ENCODE assay signal across 8 mouse cellular contexts in the genomic region with DNA sequence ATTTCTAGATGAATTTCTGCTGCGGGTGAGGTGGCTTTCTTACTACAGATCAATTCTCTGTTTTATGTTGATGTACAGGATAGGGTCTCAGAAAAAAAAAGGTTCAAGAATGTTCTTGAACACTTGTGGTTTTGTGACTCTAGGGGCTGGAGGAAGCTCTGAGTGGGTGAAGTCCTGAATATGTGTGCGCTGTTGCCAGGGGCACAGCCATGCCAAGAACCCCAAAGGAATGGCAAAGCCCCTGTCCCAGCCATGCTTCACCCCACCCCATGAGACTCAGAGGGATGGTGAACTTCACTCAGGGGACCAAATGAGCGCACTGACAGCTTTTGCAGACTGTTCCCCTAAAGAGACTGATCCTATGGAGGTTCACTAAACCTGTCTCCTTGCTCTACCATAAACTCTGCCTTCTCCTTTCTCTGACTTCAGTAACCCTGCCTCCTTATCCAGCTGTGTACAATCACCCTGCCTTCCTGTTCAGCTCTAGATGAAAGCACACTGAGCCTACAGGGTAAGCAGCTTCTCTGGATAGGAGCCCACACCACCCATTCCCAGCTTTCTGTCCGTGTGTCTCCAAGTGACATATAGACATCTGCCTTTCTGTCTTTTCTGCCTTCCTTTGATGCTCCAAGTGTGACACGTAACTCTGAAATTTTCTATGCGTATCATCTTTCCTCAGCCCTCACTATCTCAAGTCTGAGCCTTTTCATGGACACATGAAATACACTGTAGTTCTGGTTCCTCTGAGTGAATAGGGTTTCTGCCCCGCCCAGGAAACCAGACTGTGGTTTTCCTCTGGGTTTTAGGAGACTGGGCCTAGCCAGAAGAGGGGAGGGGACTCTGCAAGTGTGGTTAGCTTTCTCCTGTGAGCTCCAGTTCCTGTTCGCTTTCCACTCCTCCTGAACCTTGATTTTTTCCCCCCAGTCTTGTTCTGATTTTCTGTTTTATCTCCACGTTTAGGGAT.
DNase-seq lines count a peak whose midpoint lies in the region; ATAC-seq lines count a peak whose summit lies in the region.

No protein-coding gene starts in this region.

- no peaks in the 10 kb centered on the region for H3K9me3 ChIP-seq in embryonic facial prominence, embryonic 13.5 days
- H3K9me3 ChIP-seq in embryonic facial prominence, embryonic 10.5 days: no peaks in the 10 kb centered on the region
- H3K9me3 ChIP-seq in forebrain, embryonic 11.5 days (ENCODE audit: control insufficient read depth, low read length): no peaks in the 10 kb centered on the region

- no peak for DNase-seq in embryonic facial prominence, embryonic 10.5 days (ENCODE audit: low spot score)
- DNase-seq in 3T3-L1 (ENCODE audit: low read depth, low spot score): peak; percentile 87
- DNase-seq in heart, adult 9 months (ENCODE audit: low spot score in 2 of 2): peak; percentile 58
- DNase-seq in lung, postnatal 36 days: peak; percentile 71
- DNase-seq in forebrain, embryonic 11.5 days (ENCODE audit: low spot score): no peak
- DNase-seq in embryo, embryonic 10.5 days (ENCODE audit: low spot score): no peak
- no peak for DNase-seq in yolk sac, embryonic 10.5 days (ENCODE audit: low spot score)

- no peaks in the 10 kb centered on the region for H3K36me3 ChIP-seq in embryonic facial prominence, embryonic 13.5 days
- no peaks in the 10 kb centered on the region for H3K36me3 ChIP-seq in embryonic facial prominence, embryonic 10.5 days (replicated peaks)
- no peaks in the 10 kb centered on the region for H3K36me3 ChIP-seq in forebrain, embryonic 11.5 days (ENCODE audit: control insufficient read depth, insufficient read depth, low read length)

- H3K9ac ChIP-seq in embryonic facial prominence, embryonic 13.5 days: no peak overlapping the region
- no peak overlapping the region for H3K9ac ChIP-seq in forebrain, embryonic 11.5 days (ENCODE audit: low read length)

- H3K4me2 ChIP-seq in embryonic facial prominence, embryonic 13.5 days: 0 out of 2 replicates have a peak overlapping the region, but pooled peaks have one; percentile 5
- no peak overlapping the region for H3K4me2 ChIP-seq in forebrain, embryonic 11.5 days (ENCODE audit: low read depth, low read length, severe bottlenecking)

- H3K4me3 ChIP-seq in embryonic facial prominence, embryonic 13.5 days: no peak overlapping the region
- no peak overlapping the region for H3K4me3 ChIP-seq in embryonic facial prominence, embryonic 10.5 days
- no peak overlapping the region for H3K4me3 ChIP-seq in forebrain, embryonic 11.5 days (ENCODE audit: low read depth, low read length)

- WGBS in embryonic facial prominence, embryonic 13.5 days: 58% methylated on average over 9 of the region's 9 CpGs
- WGBS in embryonic facial prominence, embryonic 10.5 days: 84% methylated on average over 9 of the region's 9 CpGs
- 90% methylated on average over 9 of the region's 9 CpGs for WGBS in forebrain, embryonic 11.5 days

- ATAC-seq in embryonic facial prominence, embryonic 13.5 days (ENCODE audit: insufficient number of reproducible peaks, insufficient read depth, low FRiP score, low TSS enrichment, low read depth): 0 out of 2 replicates have a peak, but pooled peaks have one; percentile 48
- no peak for ATAC-seq in forebrain, embryonic 11.5 days (replicated peaks; ENCODE audit: low FRiP score)

- H3K4me1 ChIP-seq in embryonic facial prominence, embryonic 13.5 days: peaks cover 14% of the 10 kb centered on the region
- H3K4me1 ChIP-seq in embryonic facial prominence, embryonic 10.5 days: peaks cover 8% of the 10 kb centered on the region; the same call in 1 of the 2 replicates
- no peaks in the 10 kb centered on the region for H3K4me1 ChIP-seq in forebrain, embryonic 11.5 days (replicated peaks; ENCODE audit: control insufficient read depth, insufficient read depth, low read length)

- peak overlapping the region; percentile 73 for H3K27ac ChIP-seq in embryonic facial prominence, embryonic 13.5 days
- no peak overlapping the region for H3K27ac ChIP-seq in embryonic facial prominence, embryonic 10.5 days (replicated peaks)
- H3K27ac ChIP-seq in forebrain, embryonic 11.5 days (ENCODE audit: low read depth, low read length): no peak overlapping the region

- H3K27me3 ChIP-seq in embryonic facial prominence, embryonic 13.5 days: no peaks in the 10 kb centered on the region
- no peaks in the 10 kb centered on the region for H3K27me3 ChIP-seq in embryonic facial prominence, embryonic 10.5 days (replicated peaks; ENCODE audit: low read depth, poor library complexity, severe bottlenecking)
- no peaks in the 10 kb centered on the region for H3K27me3 ChIP-seq in forebrain, embryonic 11.5 days (ENCODE audit: control insufficient read depth, insufficient read depth, low read length)

Comparison
In these comparisons a context has a peak if more than half of its experiments do, and no peak if none do; other contexts are left out.
1. DNase-seq: peak in 3T3-L1 (single experiment), heart, adult 9 months (2 of 2) and lung, postnatal 36 days (single experiment); none in embryonic facial prominence, embryonic 10.5 days (single experiment), forebrain, embryonic 11.5 days (single experiment), embryo, embryonic 10.5 days (single experiment) and yolk sac, embryonic 10.5 days (single experiment).